8 mouse cellular contexts compared by ENCODE assay signal in genomic region chr7:28380237-28381016, GRCm38 (mm10). TPM values are rescaled to one million over a fixed set of nuclear protein-coding genes. Genes with fewer than 3 reads are reported as not detected.
A peak's percentile ranks its signal among the peaks of the same experiment; 100 is the strongest.
DNase-seq lines count a peak whose midpoint lies in the region; ATAC-seq and TF ChIP-seq lines count a peak whose summit lies in the region.

Gene Zfp36 (minus strand): TSS chr7:28380253.

- WGBS in forebrain, embryonic 14.5 days, result 57% methylated on average over 17 of the region's 17 CpGs
- WGBS in intestine, embryonic 14.5 days, result 42% methylated on average over 17 of the region's 17 CpGs

- peak within 1 kb of the TSS; percentile 85 for H3K9ac ChIP-seq in ES-E14 (ENCODE audit: insufficient read depth, low read depth, low read length, poor library complexity, severe bottlenecking)
- H3K9ac ChIP-seq in forebrain, embryonic 14.5 days (ENCODE audit: low read length), result peak within 1 kb of the TSS; percentile 74
- H3K9ac ChIP-seq in intestine, embryonic 14.5 days (ENCODE audit: low read length), result peak within 1 kb of the TSS; percentile 86

- no peak for ATAC-seq in forebrain, embryonic 14.5 days
- no peak for ATAC-seq in intestine, embryonic 14.5 days (replicated peaks; ENCODE audit: low FRiP score, low TSS enrichment, low read depth)
- no peak for ATAC-seq in monocyte, adult 5-6 weeks (replicated peaks; ENCODE audit: insufficient number of reproducible peaks, low FRiP score, low TSS enrichment, poor library complexity, severe bottlenecking)

- peaks cover 15 to 21% of the 10 kb centered on the region in 2 experiments; a peak in 3 of 4 replicates for H3K4me1 ChIP-seq in ES-E14 (ENCODE audit: control insufficient read depth in 2 of 2, insufficient read depth in 2 of 2, low read length in 2 of 2, poor library complexity in 1 of 2)
- peaks cover 33% of the 10 kb centered on the region for H3K4me1 ChIP-seq in forebrain, embryonic 14.5 days (ENCODE audit: control insufficient read depth, insufficient read depth, low read length)
- peaks cover 60% of the 10 kb centered on the region for H3K4me1 ChIP-seq in intestine, embryonic 14.5 days (replicated peaks; ENCODE audit: control insufficient read depth, insufficient read depth, low read length)

- intact Hi-C loops in gastrocnemius, adult 2 months (cut with DNase I), result no loop called here

- H3K27ac ChIP-seq in gastrocnemius, adult 2 months, result peak within 1 kb of the TSS; percentile 94
- peak within 1 kb of the TSS; percentile 95 for H3K27ac ChIP-seq in ES-E14 (ENCODE audit: insufficient read depth, low read depth, low read length, poor library complexity, severe bottlenecking)
- peak within 1 kb of the TSS; percentile 58 for H3K27ac ChIP-seq in forebrain, embryonic 14.5 days (ENCODE audit: low read depth, low read length)
- peak within 1 kb of the TSS; percentile 100 for H3K27ac ChIP-seq in intestine, embryonic 14.5 days (ENCODE audit: low read depth)

- in situ Hi-C loops in ES-E14 (cut with MboI; ENCODE audit: low sequenced_read_pairs in 2 of 2, unreplicated experiment in 2 of 2), result no loop called here

- TF ChIP-seq CTCF in gastrocnemius, adult 2 months (IDR thresholded peaks at IDR 0.05), result no peak

- no peaks in the 10 kb centered on the region for H3K27me3 ChIP-seq in forebrain, embryonic 14.5 days (replicated peaks; ENCODE audit: control insufficient read depth, insufficient read depth, low read length)
- no peaks in the 10 kb centered on the region for H3K27me3 ChIP-seq in intestine, embryonic 14.5 days (replicated peaks; ENCODE audit: control insufficient read depth, insufficient read depth, low read length)

- peak within 1 kb of the TSS; percentile 91 for H3K4me3 ChIP-seq in gastrocnemius, adult 2 months
- peak within 1 kb of the TSS; percentile 76 to 87 for H3K4me3 ChIP-seq in ES-E14 (ENCODE audit: insufficient read depth in 1 of 2, low read depth in 1 of 2, low read length in 2 of 2, poor library complexity in 1 of 2, severe bottlenecking in 1 of 2)
- H3K4me3 ChIP-seq in forebrain, embryonic 14.5 days (ENCODE audit: low read depth, low read length), result peak within 1 kb of the TSS; percentile 51
- peak within 1 kb of the TSS; percentile 91 for H3K4me3 ChIP-seq in intestine, embryonic 14.5 days (ENCODE audit: low read depth, low read length)

- H3K9me3 ChIP-seq in ES-E14 (ENCODE audit: control insufficient read depth, insufficient read depth, low read depth, low read length), result no peaks in the 10 kb centered on the region
- H3K9me3 ChIP-seq in forebrain, embryonic 14.5 days (replicated peaks; ENCODE audit: control insufficient read depth, low read length), result no peaks in the 10 kb centered on the region
- H3K9me3 ChIP-seq in intestine, embryonic 14.5 days (ENCODE audit: control insufficient read depth, low read length), result no peaks in the 10 kb centered on the region

- peak within 1 kb of the TSS; percentile 81 for H3K4me2 ChIP-seq in forebrain, embryonic 14.5 days (ENCODE audit: low read length)
- H3K4me2 ChIP-seq in intestine, embryonic 14.5 days (ENCODE audit: low read length), result peak within 1 kb of the TSS; percentile 80

- DNase-seq in gastrocnemius, adult 2 months, result no peak
- no peak for DNase-seq in gastrocnemius, postnatal 10 days
- DNase-seq in ES-E14 (ENCODE audit: low read depth, low spot score), result no peak
- no peak for DNase-seq in forebrain, embryonic 14.5 days (ENCODE audit: low spot score)
- DNase-seq in intestine, embryonic 14.5 days (ENCODE audit: low spot score), result no peak
- no peak for DNase-seq in layer of hippocampus, postnatal 10 days (ENCODE audit: low spot score in 2 of 2)
- no peak for DNase-seq in urinary bladder, postnatal 36 days (ENCODE audit: low spot score in 2 of 2)

- H3K36me3 ChIP-seq in ES-E14 (ENCODE audit: control insufficient read depth, insufficient read depth, low read length, poor library complexity, severe bottlenecking), result peaks cover 10% of the 10 kb centered on the region
- H3K36me3 ChIP-seq in forebrain, embryonic 14.5 days (ENCODE audit: control insufficient read depth, insufficient read depth, low read length), result peaks cover 5% of the 10 kb centered on the region; the same call in 1 of the 2 replicates
- H3K36me3 ChIP-seq in intestine, embryonic 14.5 days (ENCODE audit: control insufficient read depth, insufficient read depth, low read length), result peaks cover 17% of the 10 kb centered on the region; the same call in 1 of the 2 replicates

TF ChIP-seq in ES-E14, 5 proteins besides CTCF, POLR2A, EP300 and RAD21:
- TF ChIP-seq MAFK (IDR thresholded peaks at IDR 0.05; ENCODE audit: insufficient read depth, low read depth, low read length) (no peak), ZNF384 (IDR thresholded peaks at IDR 0.05; ENCODE audit: low read depth, low read length) (peak; percentile 47; the same call in 1 of the 2 replicates)

RNA-seq across cellular contexts. Expression of gene Zfp36, which starts in this region (rescaled TPM):
- 10 to 100 TPM; 10.0 to 36.7 TPM for total RNA-seq in gastrocnemius, adult 2 months (2021)
- 10 to 100 TPM in 1 of 2 experiments, 1 to 10 TPM in 1; 8.1 to 10.5 TPM for total RNA-seq in gastrocnemius, postnatal 10 days (2021)
- 3.9 and 5.0 TPM in 2 replicates for total RNA-seq in ES-E14 (2012; rRNA removed)
- polyA plus RNA-seq in forebrain, embryonic 14.5 days (2014; fragmentation: Nextera tagmentation; extraction: Ambion mirVana), result 3.3 and 5.6 TPM in 2 replicates
- 19.0 and 21.9 TPM in 2 replicates for polyA plus RNA-seq in intestine, embryonic 14.5 days (2014; fragmentation: Nextera tagmentation; extraction: Ambion mirVana)
- total RNA-seq in monocyte, adult 5-6 weeks (2017), result 140 to 403 TPM (median 154 TPM) in 3 replicates
- total RNA-seq in layer of hippocampus, postnatal 10 days (2021), result 1 to 10 TPM; 3.4 to 3.9 TPM
